Mouse (Mus musculus) left cerebral cortex, postnatal 14 days (tissue): ENCODE data around the gene Scnm1. TPM values are rescaled to one million over a fixed set of nuclear protein-coding genes. Genes with fewer than 3 reads are reported as not detected.
"Not testable (repeated sequence)": the region's sequence is repeated elsewhere in the genome, so short reads cannot be mapped to it uniquely, and the experiment has no call there.

Source experiments
- DNase-seq, 2 experiments: peaks; one replicate each; pipeline ENCODE4 v3.0.0; 2021 to 2022; ENCODE audit warnings: low spot score in 2 of 2, mixed read lengths in 1 of 2
- intact Hi-C: fragments of 180-260 bp; cut with DNase I; formaldehyde crosslinking; loops from one replicate; pipeline ENCODE4 v1.15.1; 2025
- total RNA-seq, 2 experiments: library from RNA; stranded (reverse); gene quantifications; 2 replicates each; pipeline ENCODE4 v1.2.3; 2021

Gene Scnm1
- total RNA-seq, 2 experiments from 2014 or later, result 38.8 to 42.8 TPM

DNA sequence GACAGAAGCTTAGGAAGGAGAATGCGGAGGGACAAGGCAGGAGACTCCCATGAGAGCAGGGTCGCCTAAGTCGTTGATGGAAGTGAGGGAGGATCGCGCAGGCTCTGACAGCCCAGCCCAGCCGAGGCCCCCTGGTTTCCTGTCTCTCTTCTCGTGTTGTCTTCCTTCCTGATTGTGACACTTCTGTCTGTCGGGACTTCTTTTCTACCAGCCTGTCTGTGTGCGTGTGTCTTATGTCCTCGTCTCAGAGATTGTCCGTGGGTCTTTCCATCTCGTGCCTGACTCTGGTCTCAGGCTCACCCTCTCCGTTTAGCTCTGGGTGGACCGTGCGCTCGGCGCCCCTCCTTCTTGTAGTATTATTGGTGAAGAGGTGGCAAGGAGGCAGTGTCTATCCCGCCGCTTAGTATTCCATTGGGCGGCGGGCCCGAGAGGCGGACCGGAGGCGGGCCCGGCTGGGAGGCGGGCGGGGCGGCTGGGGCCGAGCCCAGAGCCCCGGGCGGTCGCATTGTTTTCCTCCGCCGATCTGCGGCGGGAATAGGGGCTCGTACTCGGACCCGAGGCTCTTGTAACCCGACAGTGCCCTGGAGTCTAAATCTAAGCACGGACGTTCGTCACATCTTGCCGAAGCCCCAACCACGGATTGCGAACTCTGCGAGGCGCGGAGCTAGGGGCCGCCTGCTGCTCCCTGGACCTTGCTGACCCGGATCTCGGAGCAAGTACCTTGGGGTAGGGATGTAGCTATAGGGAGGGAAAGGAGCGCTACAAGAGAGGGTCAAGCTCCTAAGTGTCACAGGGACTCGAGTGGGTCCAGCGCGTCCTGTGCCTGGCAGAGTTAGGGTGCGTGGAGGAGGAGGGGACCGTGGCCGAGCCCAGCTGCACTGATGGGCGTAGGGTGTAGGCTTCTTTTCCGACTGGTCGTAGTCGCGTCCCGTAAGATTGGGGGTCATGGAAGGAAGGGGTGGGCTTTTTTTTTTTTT lies 26.5 kb upstream of the Scnm1 start, which contains the start of gene Sema6c:
TSS of gene Sema6c (plus strand) at position 471 of the 977 bp plus-strand sequence.
- DNase-seq, result peak; percentile 89 to 91
- intact Hi-C loops, result loop anchor here (5.0 kb wide), 1 partner anchor 57 kb away; the partner anchor contains the start of gene Gabpb2

DNA sequence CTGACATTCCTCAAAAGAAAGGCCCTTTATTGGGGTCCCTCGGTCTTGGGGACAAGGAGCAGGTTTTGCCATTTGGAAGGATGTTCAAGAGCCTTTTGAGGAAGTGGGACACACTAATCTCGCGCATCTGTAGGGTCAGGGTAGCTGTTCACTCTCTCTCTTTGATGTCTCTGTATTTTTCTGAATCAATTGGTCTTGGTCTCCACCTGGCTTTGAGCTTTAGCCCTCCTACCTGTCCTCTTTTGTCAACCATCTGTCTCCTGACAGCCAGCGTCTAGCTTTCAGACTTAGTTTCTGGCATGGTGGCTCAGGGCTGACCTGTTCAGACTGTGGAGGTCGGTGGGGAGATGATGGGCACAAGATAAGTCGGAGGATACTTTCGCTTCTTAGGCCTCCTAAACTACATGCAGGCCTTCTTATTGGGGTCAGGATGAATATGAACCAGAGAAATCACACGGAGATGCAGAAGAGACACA lies 25.7 kb upstream of the Scnm1 start:
- intact Hi-C loops, result no loop called here
- DNase-seq, result no peak

DNA sequence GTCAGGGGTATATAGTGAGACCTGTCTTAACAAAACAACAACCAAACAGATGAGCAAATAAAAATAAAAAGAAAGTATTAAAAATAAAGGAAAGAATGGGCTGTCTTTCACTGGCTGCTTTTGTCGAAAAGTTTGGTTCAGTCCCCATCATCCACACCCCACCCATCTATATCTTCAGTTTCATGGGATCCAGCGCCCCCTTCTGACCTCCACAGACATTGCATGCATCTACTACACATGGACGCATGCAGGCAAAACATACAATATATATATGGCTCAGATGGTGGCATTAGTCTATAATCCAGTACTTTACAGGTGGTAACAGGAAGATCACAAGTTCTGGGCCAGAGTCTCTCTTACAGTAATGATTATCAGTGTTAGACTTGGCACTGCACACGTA lies 20.1 kb upstream of the Scnm1 start:
- intact Hi-C loops, result no loop called here
- DNase-seq, result peak in 1 of 2 experiments; percentile 53

DNA sequence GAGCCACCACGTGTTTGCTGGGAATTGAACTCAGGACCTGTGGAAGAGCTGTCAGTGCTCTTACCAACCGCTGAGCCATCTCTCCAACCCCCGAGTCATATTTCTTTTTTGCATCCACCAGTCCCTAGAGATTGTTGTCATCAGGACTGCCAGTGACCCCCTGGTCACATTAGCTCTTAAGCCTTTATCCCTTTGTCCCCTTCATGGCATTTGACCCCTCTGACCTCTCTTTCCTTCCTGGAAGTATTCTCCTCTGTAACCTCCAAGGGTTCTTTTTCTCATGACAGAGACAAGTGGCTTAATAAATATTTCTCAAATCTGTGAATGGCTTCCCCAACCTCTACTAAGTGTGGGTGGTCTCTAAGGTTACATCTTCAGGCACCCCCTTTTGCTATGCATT lies 14.1 kb upstream of the Scnm1 start:
- DNase-seq, result no peak
- intact Hi-C loops, result no loop called here

DNA sequence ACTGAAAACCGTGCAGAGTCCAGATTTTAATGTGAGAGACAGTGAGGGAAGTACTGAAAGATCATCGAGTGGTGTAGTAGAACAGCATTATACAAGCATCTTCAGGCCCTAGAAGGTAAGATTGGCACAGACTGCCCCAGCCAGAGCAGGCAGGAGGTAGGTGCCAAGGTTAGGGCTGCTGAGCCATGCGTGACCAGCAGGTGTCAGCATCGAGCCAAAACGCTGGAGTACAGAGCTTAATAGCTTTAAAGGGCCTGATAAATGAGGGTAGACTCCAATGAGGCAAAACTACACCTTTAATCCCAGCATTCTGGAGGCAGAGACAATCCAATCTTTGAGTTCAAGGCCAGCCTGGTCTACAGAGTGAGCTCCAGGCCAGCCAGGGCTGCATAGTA lies 8.8 kb upstream of the Scnm1 start:
- peak; percentile 73 to 88 for DNase-seq
- intact Hi-C loops, result loop anchor here (2.0 to 5.0 kb wide), 2 partner anchors 74 to 120 kb away; partner anchors contain the start of gene Gabpb2

DNA sequence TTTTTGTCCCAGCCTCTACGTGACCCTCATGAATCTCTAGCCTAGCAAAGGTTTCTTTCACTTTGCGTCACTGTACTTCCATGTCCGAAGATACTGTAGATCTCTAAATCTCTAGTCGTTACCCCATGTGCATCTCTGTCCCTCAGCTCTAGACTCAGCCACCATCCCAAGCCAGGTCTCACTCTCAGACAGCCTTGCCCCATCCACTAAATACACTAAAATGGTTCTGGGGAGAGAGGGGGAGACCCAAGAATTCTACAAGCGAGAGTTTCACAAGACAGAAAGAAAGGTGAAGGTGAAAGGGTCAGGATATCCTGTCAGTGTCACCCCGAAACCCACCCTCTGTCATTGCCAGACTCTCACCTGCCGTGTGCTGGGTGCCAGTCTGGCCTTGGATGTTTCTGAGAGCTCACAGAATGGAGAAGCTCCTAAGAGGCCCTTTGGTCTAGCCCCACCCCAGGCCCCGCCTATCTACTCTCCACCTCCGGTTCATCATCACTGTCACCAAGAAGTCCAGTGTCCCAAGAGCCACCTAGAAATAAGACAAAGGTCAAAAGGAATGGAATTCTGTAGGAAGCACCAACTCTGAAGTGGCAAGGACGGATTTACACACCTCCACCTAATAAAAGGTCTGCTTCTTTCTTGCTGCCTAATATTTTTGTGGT lies 8.3 kb upstream of the Scnm1 start, which contains the start of gene Tnfaip8l2:
TSS of gene Tnfaip8l2 (minus strand) at position 409 of the 665 bp plus-strand sequence.
- intact Hi-C loops, result loop anchor here (2.0 to 5.0 kb wide), 2 partner anchors 75 to 120 kb away; partner anchors contain the start of gene Gabpb2
- DNase-seq, result no peak

DNA sequence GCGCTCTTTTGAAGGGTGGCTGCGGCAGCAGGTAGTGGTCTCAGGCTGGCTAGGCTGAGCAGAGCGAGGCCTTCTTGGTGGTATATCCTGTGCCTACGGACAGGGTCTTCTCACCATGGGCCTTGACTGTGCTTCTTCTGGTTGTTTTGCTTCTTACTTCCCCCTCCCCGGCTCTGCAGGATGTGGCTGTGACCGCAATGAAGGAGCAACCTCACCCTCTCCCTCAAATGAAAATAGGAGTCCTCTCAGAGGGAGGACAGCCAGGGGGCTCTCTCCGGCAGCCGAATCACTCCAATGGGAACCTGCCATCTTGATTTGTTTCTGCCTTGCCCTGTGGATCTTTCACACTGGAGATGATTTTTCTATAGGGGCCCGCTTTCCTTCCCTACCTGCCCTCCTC lies 7.7 kb upstream of the Scnm1 start:
- DNase-seq, result no peak
- intact Hi-C loops, result loop anchor here (5.0 kb wide), 1 partner anchor 121 kb away; no protein-coding TSS in a partner anchor

DNA sequence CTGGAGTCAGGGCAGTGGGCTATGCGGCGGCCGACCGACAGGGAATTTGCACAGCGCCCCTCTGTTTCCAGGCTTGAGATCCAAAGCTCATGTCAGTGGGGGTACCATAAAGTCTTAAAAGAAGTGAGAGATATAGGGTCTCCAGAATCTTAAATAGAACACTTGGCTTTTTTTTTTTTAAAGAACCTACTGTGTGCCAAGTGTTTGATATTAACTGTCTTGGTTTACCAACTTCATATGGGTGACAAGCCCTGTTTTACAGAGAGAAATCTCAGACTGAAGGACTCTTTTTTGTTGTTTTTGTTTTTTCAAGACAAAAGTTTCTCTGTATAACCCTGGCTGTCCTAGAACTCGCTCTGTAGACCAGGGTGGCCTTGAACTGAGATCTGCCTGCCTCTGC lies 7.0 kb upstream of the Scnm1 start:
- intact Hi-C loops, result loop anchor here (5.0 kb wide), 1 partner anchor 122 kb away; no protein-coding TSS in a partner anchor
- DNase-seq, result no peak

DNA sequence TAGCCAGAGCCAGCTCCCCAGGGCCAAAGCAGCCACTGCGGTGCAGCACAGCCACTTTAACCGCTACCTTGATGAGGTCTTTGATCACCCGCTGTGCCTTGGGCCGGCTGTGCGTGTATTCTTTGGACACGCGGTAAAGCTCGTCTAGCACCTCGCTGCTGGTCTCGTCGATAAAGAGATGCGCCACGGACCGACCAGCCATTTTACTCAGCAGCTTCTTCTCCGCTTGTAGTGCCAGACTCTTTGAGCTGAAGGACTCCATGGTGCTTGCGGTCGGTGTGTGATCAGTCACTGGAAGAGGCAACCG lies 6.4 kb upstream of the Scnm1 start:
- intact Hi-C loops, result loop anchor here (5.0 kb wide), 1 partner anchor 122 kb away; no protein-coding TSS in a partner anchor

DNA sequence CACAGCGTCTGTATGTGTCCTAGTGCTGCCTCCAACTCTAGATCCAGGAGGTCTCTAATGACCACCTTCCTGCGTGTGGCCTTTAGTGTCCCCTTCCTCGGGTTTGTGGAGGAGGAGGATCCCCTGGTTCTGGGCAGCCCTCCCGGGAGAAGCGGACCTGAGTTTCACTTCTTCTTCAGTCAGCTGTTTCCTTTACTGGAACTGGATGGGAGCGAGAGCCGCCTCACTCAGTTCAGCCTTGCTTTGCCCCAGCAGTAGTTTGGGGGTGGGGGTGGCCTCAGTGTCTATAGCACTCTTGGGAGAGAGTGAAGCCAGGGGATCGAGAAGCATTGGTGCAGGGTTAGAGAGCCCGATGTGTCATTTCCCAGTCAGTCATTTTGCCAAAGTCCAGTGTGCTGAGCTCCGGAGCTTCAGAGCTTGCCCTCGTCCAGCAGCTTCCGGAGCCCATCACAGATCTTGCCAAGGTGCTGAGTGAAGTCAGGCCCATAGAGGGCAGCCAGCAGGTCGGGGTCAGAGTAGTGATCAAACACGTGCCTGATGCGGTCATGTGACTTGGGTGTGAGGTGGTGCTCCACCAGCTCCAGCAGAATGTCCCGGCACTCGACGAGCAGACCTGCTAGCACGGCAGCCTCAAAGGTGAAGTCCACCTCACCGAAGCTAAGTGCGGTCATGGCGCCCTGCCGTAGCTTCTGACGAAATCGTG lies 5.9 kb upstream of the Scnm1 start:
- intact Hi-C loops, result loop anchor here (5.0 kb wide), 1 partner anchor 123 kb away; no protein-coding TSS in a partner anchor

More for the DNA sequence above, 6.4 kb upstream of the Scnm1 start:
- DNase-seq, result no peak

DNA sequence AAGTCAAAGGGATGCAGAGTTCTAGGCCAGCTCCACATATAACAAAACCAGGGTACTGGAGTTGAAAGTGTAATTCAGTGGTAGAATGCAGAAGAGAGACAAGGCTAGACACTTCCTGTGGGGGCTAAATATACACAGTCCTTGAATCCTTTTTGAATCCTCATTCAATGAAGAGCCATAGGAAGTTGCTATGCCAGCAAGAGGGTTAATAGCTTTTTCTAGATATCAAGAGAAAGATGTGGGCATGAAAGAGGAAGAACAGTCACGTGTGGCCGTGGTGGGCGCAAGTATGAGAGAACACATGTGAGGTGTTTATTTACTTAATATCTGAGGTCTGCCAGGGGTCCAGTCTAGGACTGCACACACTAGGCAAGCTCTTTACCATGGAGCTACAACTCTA lies 2.5 kb upstream of the Scnm1 start:
- intact Hi-C loops, result no loop called here
- DNase-seq, result no peak

More for the DNA sequence above, 5.9 kb upstream of the Scnm1 start:
- DNase-seq, result no peak

DNA sequence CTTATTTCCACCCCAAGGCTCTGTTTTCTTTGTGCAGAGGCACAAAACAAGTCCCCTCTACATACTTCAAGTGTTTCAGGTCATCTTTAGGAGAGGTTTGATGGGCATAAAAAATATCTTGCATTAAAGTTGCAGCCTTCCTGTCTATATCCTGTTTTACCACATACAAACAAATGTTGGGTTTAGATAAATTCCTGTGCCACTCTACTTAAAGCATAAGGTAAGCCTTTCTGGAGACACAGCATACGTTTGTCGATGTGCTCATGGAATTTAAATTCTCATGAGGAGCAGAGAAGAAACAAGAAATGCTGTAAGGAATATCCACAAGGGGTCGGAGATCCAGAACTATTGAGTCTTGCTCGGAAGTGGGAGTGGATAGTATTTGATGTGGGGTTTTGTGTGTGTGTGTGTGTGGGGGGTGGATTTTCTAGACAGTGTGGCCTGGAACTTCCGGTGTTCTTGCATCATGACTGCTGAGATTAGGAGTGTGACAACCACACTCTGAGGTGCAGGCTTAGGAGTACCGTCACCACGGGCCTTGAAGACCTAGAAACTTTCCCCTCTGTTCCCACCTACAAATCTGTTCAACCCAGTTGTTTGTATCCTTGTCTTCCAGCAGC lies 1.7 kb upstream of the Scnm1 start:
- no peak for DNase-seq
- intact Hi-C loops, result no loop called here

DNA sequence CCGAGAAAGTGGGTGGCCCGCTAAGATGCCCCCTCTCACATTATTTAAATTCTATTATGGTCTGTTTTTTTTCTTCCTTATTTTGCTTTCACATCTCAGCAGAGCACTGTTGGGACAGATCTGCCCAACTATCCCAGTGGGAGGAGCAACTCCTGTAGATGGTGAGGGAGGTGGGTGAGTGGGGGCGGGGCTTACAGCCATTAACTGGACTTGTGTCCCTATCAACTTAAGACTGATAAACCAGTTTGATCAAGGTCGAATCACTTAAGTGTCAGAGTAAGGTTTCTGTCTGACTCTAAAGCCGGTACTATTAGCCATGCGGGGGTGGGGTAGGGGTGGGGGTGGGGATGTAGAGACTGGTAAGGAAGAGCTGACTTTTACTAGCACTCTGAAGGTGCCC lies 1.2 kb upstream of the Scnm1 start:
- peak; percentile 48 to 54 for DNase-seq

DNA sequence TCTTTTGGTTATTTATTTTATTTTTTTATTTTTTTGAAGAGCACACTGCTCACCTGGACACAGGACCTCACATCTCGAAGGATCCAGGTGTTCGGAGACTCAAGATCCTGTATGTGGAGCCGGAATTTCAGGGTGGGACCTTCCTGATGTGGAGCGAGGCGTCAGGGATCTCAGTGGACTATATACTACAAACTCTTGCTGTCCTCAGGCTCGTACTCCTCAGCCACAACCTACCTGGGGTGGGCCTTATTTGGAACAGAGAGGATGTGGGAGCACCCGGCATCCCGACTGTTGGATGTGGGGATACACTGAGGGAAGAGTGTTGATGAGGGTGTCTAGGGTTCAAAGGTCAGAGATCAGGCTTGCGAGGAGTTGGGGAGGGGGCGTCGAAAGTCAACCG lies 322 bp upstream of the Scnm1 start:
- DNase-seq, intact Hi-C loops: not testable (repeated sequence)

More for the DNA sequence above, 1.2 kb upstream of the Scnm1 start:
- intact Hi-C loops, result no loop called here

DNA sequence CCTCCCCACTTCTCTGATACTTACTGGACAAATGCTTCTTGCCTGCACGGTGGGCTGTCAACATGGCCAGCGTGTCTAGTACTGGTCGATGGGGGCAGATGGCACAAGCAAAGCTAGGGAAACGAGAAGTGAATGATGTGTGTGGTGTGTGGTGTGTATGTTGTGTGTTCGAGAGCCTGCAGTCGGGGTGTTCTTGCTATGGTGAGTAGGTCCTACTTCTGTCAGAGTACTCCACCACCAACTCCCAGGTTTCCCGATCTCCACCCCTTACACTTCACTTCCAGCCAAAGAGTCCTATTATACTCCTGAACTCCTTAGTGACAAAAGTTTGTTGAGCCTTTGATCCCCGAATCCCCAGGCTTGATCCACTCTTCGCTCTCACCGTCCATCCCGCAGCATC lies 635 bp downstream of the Scnm1 start:
- intact Hi-C loops, result no loop called here
- DNase-seq, result no peak

DNA sequence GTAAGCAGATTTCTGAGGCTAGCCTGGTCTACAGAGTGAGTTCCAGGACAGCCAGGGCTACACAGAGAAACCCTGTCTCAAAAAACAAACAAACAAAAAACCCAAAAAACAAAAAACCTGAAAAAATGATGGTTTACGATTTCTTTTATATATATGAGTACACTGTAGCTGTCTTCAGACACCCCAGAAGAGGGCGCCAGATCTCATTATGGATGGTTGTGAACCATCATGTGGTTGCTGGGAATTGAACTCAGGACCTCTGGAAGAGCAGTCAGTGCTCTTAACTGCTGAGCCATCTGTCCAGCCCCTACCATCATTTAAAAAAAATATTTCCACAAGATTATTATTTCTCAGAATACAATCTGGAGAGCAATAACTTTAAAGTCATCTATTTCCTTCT lies 1.4 kb downstream of the Scnm1 start:
- DNase-seq, intact Hi-C loops: not testable (repeated sequence)

DNA sequence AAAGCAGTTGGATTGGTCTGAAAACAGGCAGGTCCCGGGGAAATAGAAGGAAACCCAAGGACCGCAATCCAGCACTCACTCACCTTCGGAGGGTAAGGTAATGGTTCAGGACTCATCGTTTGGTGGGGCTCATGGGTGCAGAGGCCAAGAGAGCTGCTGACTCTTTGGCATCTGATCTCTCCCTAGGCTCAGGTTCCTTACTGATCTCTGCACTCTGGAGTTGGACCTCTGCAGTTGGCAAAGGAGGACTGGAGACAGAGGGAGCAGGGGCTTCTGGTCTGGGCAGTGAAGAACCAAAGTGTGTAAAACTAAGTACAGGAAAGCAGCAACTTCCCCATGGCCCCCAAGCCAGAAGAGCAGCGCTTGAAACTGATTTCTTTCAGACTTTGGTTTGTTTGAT lies 3.7 kb downstream of the Scnm1 start:
- intact Hi-C loops, result no loop called here
- no peak for DNase-seq

DNA sequence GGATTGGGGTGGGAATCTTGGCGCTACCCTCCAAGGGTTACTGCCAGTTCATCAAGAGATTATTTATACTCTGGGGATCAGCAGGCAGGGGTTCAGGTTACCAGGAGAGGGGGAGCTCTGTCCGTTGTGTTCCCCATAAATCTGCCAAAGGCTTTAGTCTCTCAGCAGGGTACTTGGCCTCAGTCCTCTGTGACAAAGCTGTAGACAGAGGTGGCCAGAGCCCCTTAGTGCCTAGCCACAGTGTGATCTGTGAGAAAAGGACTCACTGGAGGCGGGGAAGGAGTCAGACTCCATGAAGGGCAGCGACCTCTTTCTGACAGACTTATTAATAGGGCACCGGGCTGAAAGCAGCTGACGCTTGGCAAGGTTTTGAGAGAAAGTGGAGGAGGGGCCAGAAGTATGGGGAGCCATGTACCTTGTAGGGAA lies 4.6 kb downstream of the Scnm1 start:
- no peak for DNase-seq

DNA sequence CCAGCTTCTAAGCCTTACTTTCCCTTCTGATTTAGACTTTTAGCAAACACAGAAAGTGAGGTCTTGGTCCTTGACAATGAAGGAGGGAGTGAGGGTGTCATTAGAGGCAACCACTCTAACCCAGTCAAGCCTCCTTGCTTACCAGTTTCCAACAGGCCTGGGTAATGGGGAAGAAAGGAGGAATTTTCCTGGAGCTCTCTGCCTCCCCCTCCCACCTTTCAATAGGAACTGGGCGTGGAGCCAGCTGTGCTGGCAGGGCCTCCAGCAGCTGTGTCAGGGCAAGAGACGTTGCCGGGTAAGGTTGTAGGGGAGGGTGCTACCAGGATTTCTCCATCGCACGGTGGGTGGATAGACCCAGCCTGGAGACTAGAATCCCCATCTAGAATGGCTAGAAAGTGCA lies 8.8 kb downstream of the Scnm1 start:
- peak; percentile 54 to 64 for DNase-seq
- intact Hi-C loops, result no loop called here

More for the DNA sequence above, 4.6 kb downstream of the Scnm1 start:
- intact Hi-C loops, result no loop called here
